Mouse (Mus musculus): ENCODE results near the gene B4galnt3. TPM values are rescaled to one million over a fixed set of nuclear protein-coding genes. Genes with fewer than 3 reads are reported as not detected.

The B4galnt3 gene
- polyA plus RNA-seq, 1 experiment from 2014 or later = 0.74 TPM

DNA sequence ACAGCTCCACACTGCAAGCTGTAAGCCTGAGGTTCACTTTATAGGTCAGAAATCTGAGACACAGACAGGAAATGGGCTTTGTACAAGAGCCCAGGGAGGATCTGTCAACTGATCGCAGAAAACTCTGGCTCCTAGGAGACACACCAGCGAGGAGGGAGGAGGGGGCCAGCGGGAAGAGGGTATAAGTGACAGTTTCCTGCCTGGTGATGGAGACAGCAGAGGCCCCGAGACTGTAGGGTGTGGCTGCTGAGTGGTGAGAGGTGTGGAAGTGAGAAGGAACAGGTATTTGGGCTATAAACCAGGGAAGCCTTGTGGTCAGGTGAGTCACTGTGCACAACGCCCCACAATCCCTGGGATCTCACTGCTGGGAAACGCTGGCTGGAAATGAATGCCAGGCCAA, 30.2 kb downstream of the B4galnt3 start:
- H3K27ac ChIP-seq (replicated peaks) = no peak overlapping the region
- ATAC-seq (ENCODE audit: low FRiP score, low TSS enrichment) = peak; percentile 81

DNA sequence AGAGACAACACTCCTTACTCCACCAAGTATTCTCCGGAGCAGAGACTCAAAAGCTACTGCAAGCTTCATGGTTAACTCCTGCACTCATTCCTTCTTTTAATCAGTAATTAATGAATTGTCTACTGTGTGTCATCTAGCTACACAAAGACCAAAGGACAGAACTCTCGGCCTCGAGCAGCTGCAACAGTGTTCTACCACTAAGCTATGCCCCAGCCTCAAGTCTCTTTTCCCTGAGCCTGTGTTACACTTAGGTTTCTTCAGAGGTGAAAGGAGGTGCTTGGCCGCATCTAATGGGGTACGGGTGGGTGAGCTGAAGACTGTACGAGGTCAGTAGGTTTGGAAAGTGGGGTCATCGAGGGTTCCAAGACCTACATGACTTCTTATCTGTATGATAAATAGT, 30.8 kb downstream of the B4galnt3 start:
- ATAC-seq (ENCODE audit: low FRiP score, low TSS enrichment) (no peak), DNase-seq (ENCODE audit: low spot score) (no peak)
- 69% methylated on average over 7 of the region's 7 CpGs for WGBS
- H3K9me3 ChIP-seq (ENCODE audit: control insufficient read depth, low read length) = no peaks in the 10 kb centered on the region
- TF ChIP-seq CTCF (IDR thresholded peaks at IDR 0.05; ENCODE audit: low read depth) (no peak), EP300 (optimal IDR thresholded peaks at IDR 0.05) (no peak)
- H3K27me3 ChIP-seq (ENCODE audit: control insufficient read depth, insufficient read depth, low read length) = no peaks in the 10 kb centered on the region
- H3K4me3 ChIP-seq (ENCODE audit: low read depth, low read length) = no peak overlapping the region
- no peak overlapping the region for H3K4me2 ChIP-seq (replicated peaks; ENCODE audit: low read depth)
- H3K27ac ChIP-seq (replicated peaks) = no peak overlapping the region
- H3K9ac ChIP-seq (ENCODE audit: low read length) = no peak overlapping the region
- no peaks in the 10 kb centered on the region for H3K4me1 ChIP-seq (replicated peaks; ENCODE audit: control insufficient read depth, insufficient read depth)
- no peaks in the 10 kb centered on the region for H3K36me3 ChIP-seq (ENCODE audit: control insufficient read depth, insufficient read depth, low read length)

More for the DNA sequence above, 30.2 kb downstream of the B4galnt3 start:
- H3K4me1 ChIP-seq (replicated peaks; ENCODE audit: control insufficient read depth, insufficient read depth) = no peaks in the 10 kb centered on the region
- H3K27me3 ChIP-seq (ENCODE audit: control insufficient read depth, insufficient read depth, low read length) = no peaks in the 10 kb centered on the region
- TF ChIP-seq EP300 (optimal IDR thresholded peaks at IDR 0.05) (no peak), CTCF (IDR thresholded peaks at IDR 0.05; ENCODE audit: low read depth) (no peak)
- 32% methylated on average over 6 of the region's 6 CpGs for WGBS
- no peak overlapping the region for H3K4me3 ChIP-seq (ENCODE audit: low read depth, low read length)
- no peaks in the 10 kb centered on the region for H3K36me3 ChIP-seq (ENCODE audit: control insufficient read depth, insufficient read depth, low read length)
- DNase-seq (ENCODE audit: low spot score) = peak; percentile 35
- H3K9me3 ChIP-seq (ENCODE audit: control insufficient read depth, low read length) = no peaks in the 10 kb centered on the region
- H3K4me2 ChIP-seq (replicated peaks; ENCODE audit: low read depth) = no peak overlapping the region
- H3K9ac ChIP-seq (ENCODE audit: low read length) = no peak overlapping the region

DNA sequence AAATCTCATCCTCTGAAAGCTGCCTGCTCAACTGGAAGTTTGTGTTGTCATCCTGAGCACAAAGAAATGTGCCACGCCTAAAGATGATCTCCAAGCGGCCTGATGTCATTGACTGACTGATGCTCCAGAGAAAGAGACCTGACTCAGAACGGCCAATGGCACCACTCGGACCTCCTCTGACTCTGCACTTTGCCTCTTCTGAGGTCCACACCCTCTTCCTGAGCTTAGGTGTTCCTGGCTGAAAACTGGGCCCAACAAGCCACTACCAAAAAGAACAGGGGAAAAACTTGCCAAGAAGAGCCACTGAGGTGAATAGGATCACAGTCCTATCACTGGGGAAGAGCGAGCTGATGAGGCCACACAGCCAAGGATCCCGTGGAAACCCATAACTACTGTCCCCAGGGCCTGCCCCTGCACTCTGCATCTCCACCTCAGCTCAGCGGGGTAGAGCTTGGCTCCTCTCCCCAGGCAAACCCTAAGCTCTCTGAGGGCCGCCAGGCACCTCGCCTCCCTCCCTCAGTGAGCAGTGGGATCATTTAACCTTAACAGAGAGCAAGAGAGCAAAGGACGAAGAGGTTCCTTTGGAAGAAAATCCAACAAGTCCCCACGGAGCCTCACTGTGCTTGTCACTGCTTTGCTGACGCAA, 31.4 kb downstream of the B4galnt3 start:
- H3K36me3 ChIP-seq (ENCODE audit: control insufficient read depth, insufficient read depth, low read length) = no peaks in the 10 kb centered on the region
- no peaks in the 10 kb centered on the region for H3K27me3 ChIP-seq (ENCODE audit: control insufficient read depth, insufficient read depth, low read length)
- TF ChIP-seq CTCF (IDR thresholded peaks at IDR 0.05; ENCODE audit: low read depth) (no peak), EP300 (optimal IDR thresholded peaks at IDR 0.05) (no peak)
- ATAC-seq (ENCODE audit: low FRiP score, low TSS enrichment) (no peak), DNase-seq (ENCODE audit: low spot score) (no peak)
- H3K4me1 ChIP-seq (replicated peaks; ENCODE audit: control insufficient read depth, insufficient read depth) = no peaks in the 10 kb centered on the region
- H3K4me2 ChIP-seq (replicated peaks; ENCODE audit: low read depth) = no peak overlapping the region
- peak overlapping the region; percentile 45; the same call in 1 of the 2 replicates for H3K27ac ChIP-seq (replicated peaks)
- H3K9ac ChIP-seq (ENCODE audit: low read length) = no peak overlapping the region
- 67% methylated on average over 12 of the region's 12 CpGs for WGBS
- H3K4me3 ChIP-seq (ENCODE audit: low read depth, low read length) = no peak overlapping the region
- H3K9me3 ChIP-seq (ENCODE audit: control insufficient read depth, low read length) = no peaks in the 10 kb centered on the region

DNA sequence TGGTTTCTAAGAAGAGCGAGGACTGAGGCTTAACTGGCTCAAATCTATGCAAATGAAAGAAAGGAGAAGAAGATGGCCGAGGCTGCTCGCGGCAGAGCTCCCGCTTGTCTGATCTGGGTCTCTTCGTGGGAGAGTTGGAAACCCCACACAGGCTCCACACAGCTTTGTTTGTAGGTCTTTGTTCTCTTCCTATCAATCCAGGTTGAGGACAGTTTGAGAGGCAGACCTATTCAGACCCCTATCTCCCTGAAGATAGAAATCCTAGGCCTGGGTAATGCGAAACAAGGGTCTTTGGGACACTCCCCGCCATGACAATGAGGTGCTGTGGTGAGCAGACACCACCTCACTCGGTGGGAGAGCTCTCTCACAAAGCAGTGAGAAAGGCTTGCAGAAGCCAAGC, 34.9 kb downstream of the B4galnt3 start:
- no peak for DNase-seq (ENCODE audit: low spot score)
- Histone ChIP-seq H3K27me3 (ENCODE audit: control insufficient read depth, insufficient read depth, low read length) (no peaks in the 10 kb centered on the region), H3K4me3 (ENCODE audit: low read depth, low read length) (no peak overlapping the region), H3K4me1 (replicated peaks; ENCODE audit: control insufficient read depth, insufficient read depth) (no peaks in the 10 kb centered on the region), H3K9me3 (ENCODE audit: control insufficient read depth, low read length) (no peaks in the 10 kb centered on the region), H3K4me2 (replicated peaks; ENCODE audit: low read depth) (no peak overlapping the region), H3K36me3 (ENCODE audit: control insufficient read depth, insufficient read depth, low read length) (no peaks in the 10 kb centered on the region), H3K9ac (ENCODE audit: low read length) (no peak overlapping the region), H3K27ac (replicated peaks) (no peak overlapping the region)
- WGBS = 43% methylated on average over 9 of the region's 9 CpGs
- no peak for TF ChIP-seq EP300 (optimal IDR thresholded peaks at IDR 0.05)
- no peak for TF ChIP-seq CTCF (IDR thresholded peaks at IDR 0.05; ENCODE audit: low read depth)
- no peak for ATAC-seq (ENCODE audit: low FRiP score, low TSS enrichment)

DNA sequence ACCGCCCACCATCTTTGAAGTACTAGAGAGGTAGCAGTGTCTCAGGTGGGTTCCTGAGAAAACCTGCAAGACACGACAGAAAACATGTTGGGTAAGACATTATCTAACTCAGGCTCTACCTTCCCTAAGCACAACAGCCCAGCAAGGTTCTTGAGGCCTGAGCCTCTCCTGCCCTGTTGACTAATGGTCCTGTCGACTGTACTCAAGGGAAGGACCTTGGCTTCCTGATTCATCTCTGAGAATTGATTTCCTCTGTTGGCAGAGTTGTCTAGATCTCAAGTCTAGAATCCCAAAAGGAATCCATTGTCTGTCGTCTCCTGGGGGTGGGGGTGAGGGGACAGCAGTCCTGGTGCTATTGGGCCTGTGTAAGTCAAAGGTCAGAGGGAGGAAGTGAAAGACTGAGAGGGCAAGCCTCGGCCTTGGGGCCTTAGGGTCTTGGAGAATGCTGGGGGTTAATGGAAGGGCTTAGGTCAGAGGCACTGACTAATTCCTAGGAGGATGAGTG, 37.9 kb downstream of the B4galnt3 start:
- Histone ChIP-seq H3K4me1 (replicated peaks; ENCODE audit: control insufficient read depth, insufficient read depth) (no peaks in the 10 kb centered on the region), H3K9me3 (ENCODE audit: control insufficient read depth, low read length) (no peaks in the 10 kb centered on the region), H3K4me3 (ENCODE audit: low read depth, low read length) (no peak overlapping the region), H3K4me2 (replicated peaks; ENCODE audit: low read depth) (no peak overlapping the region), H3K9ac (ENCODE audit: low read length) (no peak overlapping the region), H3K27me3 (ENCODE audit: control insufficient read depth, insufficient read depth, low read length) (no peaks in the 10 kb centered on the region), H3K36me3 (ENCODE audit: control insufficient read depth, insufficient read depth, low read length) (no peaks in the 10 kb centered on the region), H3K27ac (replicated peaks) (no peak overlapping the region)
- DNase-seq (ENCODE audit: low spot score) (no peak), ATAC-seq (ENCODE audit: low FRiP score, low TSS enrichment) (no peak)
- no peak for TF ChIP-seq CTCF (IDR thresholded peaks at IDR 0.05; ENCODE audit: low read depth)
- no peak for TF ChIP-seq EP300 (optimal IDR thresholded peaks at IDR 0.05)
- 62% methylated on average over 5 of the region's 5 CpGs for WGBS

DNA sequence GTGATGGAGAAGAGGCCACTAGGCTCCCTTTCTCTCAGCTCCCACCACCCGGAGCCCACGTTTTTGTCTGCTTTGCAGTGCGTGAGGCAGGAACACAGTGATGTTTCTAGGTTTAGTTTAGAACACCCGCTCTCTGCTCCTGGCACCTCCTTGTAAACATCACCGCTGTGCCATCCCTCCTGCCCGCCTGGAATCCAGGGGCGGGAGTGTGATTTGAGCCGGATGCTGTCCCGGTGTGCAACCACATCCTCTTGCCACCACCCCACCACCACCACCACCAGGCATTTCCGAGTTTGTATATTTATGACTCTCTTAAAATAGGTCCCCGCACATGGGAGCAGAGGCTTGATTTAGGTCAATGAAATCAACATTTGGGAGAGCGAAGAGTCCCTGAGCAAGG, 38.7 kb downstream of the B4galnt3 start:
- TF ChIP-seq EP300 (optimal IDR thresholded peaks at IDR 0.05) = no peak
- no peak for TF ChIP-seq CTCF (IDR thresholded peaks at IDR 0.05; ENCODE audit: low read depth)
- no peak overlapping the region for H3K4me2 ChIP-seq (replicated peaks; ENCODE audit: low read depth)
- no peak overlapping the region for H3K27ac ChIP-seq (replicated peaks)
- H3K4me3 ChIP-seq (ENCODE audit: low read depth, low read length) = no peak overlapping the region
- no peaks in the 10 kb centered on the region for H3K36me3 ChIP-seq (ENCODE audit: control insufficient read depth, insufficient read depth, low read length)
- 82% methylated on average over 12 of the region's 12 CpGs for WGBS
- H3K9ac ChIP-seq (ENCODE audit: low read length) = no peak overlapping the region
- H3K4me1 ChIP-seq (replicated peaks; ENCODE audit: control insufficient read depth, insufficient read depth) = no peaks in the 10 kb centered on the region
- no peaks in the 10 kb centered on the region for H3K27me3 ChIP-seq (ENCODE audit: control insufficient read depth, insufficient read depth, low read length)
- no peak for ATAC-seq (ENCODE audit: low FRiP score, low TSS enrichment)
- no peaks in the 10 kb centered on the region for H3K9me3 ChIP-seq (ENCODE audit: control insufficient read depth, low read length)
- DNase-seq (ENCODE audit: low spot score) = no peak
